Mouse (Mus musculus) spleen, postnatal 0 days (tissue): ENCODE measurements around the gene Slc24a4. TPM values are rescaled to one million over a fixed set of nuclear protein-coding genes. Genes with fewer than 3 reads are reported as not detected.

Experiments
- polyA plus RNA-seq: library from polyadenylated mRNA; unstranded; fragments of >200 nt; fragmentation: Nextera tagmentation; extraction: Ambion mirVana; gene quantifications from 2 replicates; pipeline ENCODE4 v1.2.1, GENCODE M21; 2015

Slc24a4 gene
- 0.15 and 0.22 TPM in 2 replicates for polyA plus RNA-seq

GRCm38 (mm10) chr12:102128081-102128790 is at the start of gene Slc24a4:
Gene Slc24a4, plus strand, starts transcription at chr12:102128733.

GRCm38 (mm10) chr12:102282763-102283482 is 154.4 kb downstream of the Slc24a4 start, which contains the start of gene Rin3:
Gene Rin3, plus strand, starts transcription at chr12:102283048.

Other genes with a start within 250 kb of the Slc24a4 start
- gene Trip11, start 215.5 kb upstream of the Slc24a4 start, polyA plus RNA-seq, result 13.2 and 17.9 TPM in 2 replicates
- gene Atxn3, start 170.5 kb upstream of the Slc24a4 start, polyA plus RNA-seq, result 14.8 and 16.4 TPM in 2 replicates
- 27.2 and 28.3 TPM in 2 replicates for gene Cpsf2, start 152.7 kb upstream of the Slc24a4 start, polyA plus RNA-seq
- 28.2 and 35.4 TPM in 2 replicates for gene Rin3, start 154.3 kb downstream of the Slc24a4 start, polyA plus RNA-seq